Mouse (Mus musculus): Measurements from ENCODE around the gene Ms4a15. TPM values are rescaled to one million over a fixed set of nuclear protein-coding genes. Genes with fewer than 3 reads are reported as not detected.

Ms4a15 gene
- polyA plus RNA-seq, 1 experiment from 2014 or later: not detected

DNA sequence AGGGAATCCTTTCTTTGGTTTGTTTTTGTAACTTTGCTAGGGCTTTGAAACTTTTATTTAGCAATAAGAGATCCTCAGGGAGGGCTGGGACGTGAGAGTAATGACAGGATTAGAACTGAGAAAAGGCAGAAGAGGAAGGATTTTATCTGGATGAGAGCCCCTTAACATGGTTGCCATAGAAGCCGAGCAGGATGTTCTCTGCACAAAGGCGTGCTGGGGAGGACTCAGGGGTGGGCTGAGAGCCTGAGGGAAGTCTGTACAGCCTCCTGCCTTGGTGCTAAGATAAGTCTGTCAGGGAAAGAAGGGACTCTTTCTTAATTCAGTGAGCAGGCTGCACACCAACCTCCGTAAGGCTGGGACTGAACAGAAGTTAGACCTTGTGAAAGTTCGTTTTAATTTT is 58.0 kb downstream of the Ms4a15 start:
- no peak overlapping the region for H3K27ac ChIP-seq
- DNase-seq (ENCODE audit: low spot score): no peak
- 67% methylated on average over 5 of the region's 5 CpGs for WGBS

GRCm38 (mm10) chr19:10930641-10931040 is 62.4 kb downstream of the Ms4a15 start:
- Histone ChIP-seq H3K4me3 (no peak overlapping the region), H3K27ac (no peak overlapping the region), H3K4me1 (peaks cover 15% of the 10 kb centered on the region), H3K36me3 (no peaks in the 10 kb centered on the region), H3K9me3 (replicated peaks) (no peaks in the 10 kb centered on the region), H3K27me3 (ENCODE audit: low read depth, poor library complexity, severe bottlenecking) (no peaks in the 10 kb centered on the region)
- 82% methylated on average over 2 of the region's 2 CpGs for WGBS
- DNase-seq (ENCODE audit: low spot score): no peak

More for the DNA sequence above, 58.0 kb downstream of the Ms4a15 start:
- H3K9me3 ChIP-seq (replicated peaks): no peaks in the 10 kb centered on the region
- peaks cover 1% of the 10 kb centered on the region for H3K4me1 ChIP-seq
- H3K27me3 ChIP-seq (ENCODE audit: low read depth, poor library complexity, severe bottlenecking): no peaks in the 10 kb centered on the region
- H3K4me3 ChIP-seq: no peak overlapping the region
- no peaks in the 10 kb centered on the region for H3K36me3 ChIP-seq

Other genes starting within 250 kb of the Ms4a15 start
- gene Cd6, start 163.2 kb downstream of the Ms4a15 start, polyA plus RNA-seq (2016; fragmentation: Nextera tagmentation; extraction: Ambion mirVana): 0.05 TPM in 1 of 2 replicates, not detected in the other
- 0.20 and 0.28 TPM in 2 replicates for gene Slc15a3, start 153.5 kb downstream of the Ms4a15 start, polyA plus RNA-seq (2016; fragmentation: Nextera tagmentation; extraction: Ambion mirVana)
- gene Tmem132a, start 123.3 kb downstream of the Ms4a15 start, polyA plus RNA-seq (2016; fragmentation: Nextera tagmentation; extraction: Ambion mirVana): 151 and 160 TPM in 2 replicates
- gene Tmem109, start 111.2 kb downstream of the Ms4a15 start, polyA plus RNA-seq (2016; fragmentation: Nextera tagmentation; extraction: Ambion mirVana): 71.7 and 72.3 TPM in 2 replicates
- 47.2 and 51.5 TPM in 2 replicates for gene Prpf19, start 98.0 kb downstream of the Ms4a15 start, polyA plus RNA-seq (2016; fragmentation: Nextera tagmentation; extraction: Ambion mirVana)
- not detected in 2 replicates for gene Zp1, start 72.6 kb downstream of the Ms4a15 start, polyA plus RNA-seq (2016; fragmentation: Nextera tagmentation; extraction: Ambion mirVana)
- 0.08 TPM in 2 replicates for gene Ptgdr2, start 56.1 kb downstream of the Ms4a15 start, polyA plus RNA-seq (2016; fragmentation: Nextera tagmentation; extraction: Ambion mirVana)
- gene Ccdc86, start 44.0 kb downstream of the Ms4a15 start, polyA plus RNA-seq (2016; fragmentation: Nextera tagmentation; extraction: Ambion mirVana): 46.8 and 62.9 TPM in 2 replicates
- not detected in 2 replicates for gene Ms4a10, start 18.6 kb downstream of the Ms4a15 start, polyA plus RNA-seq (2016; fragmentation: Nextera tagmentation; extraction: Ambion mirVana)
- not detected in 2 replicates for gene Ms4a18, start 24.8 kb upstream of the Ms4a15 start, polyA plus RNA-seq (2016; fragmentation: Nextera tagmentation; extraction: Ambion mirVana)
- not detected in 2 replicates for gene Ms4a8a, start 87.9 kb upstream of the Ms4a15 start, polyA plus RNA-seq (2016; fragmentation: Nextera tagmentation; extraction: Ambion mirVana)
- not detected in 2 replicates for gene 1700017D01Rik, start 137.6 kb upstream of the Ms4a15 start, polyA plus RNA-seq (2016; fragmentation: Nextera tagmentation; extraction: Ambion mirVana)
- gene 1700025F22Rik, start 172.1 kb upstream of the Ms4a15 start, polyA plus RNA-seq (2016; fragmentation: Nextera tagmentation; extraction: Ambion mirVana): not detected in 2 replicates
- not detected in 2 replicates for gene Ms4a13, start 203.5 kb upstream of the Ms4a15 start, polyA plus RNA-seq (2016; fragmentation: Nextera tagmentation; extraction: Ambion mirVana)
- not detected in 2 replicates for gene Ms4a12, start 239.2 kb upstream of the Ms4a15 start, polyA plus RNA-seq (2016; fragmentation: Nextera tagmentation; extraction: Ambion mirVana)